Mouse (Mus musculus): ENCODE measurements around the gene Plek2. TPM values are rescaled to one million over a fixed set of nuclear protein-coding genes. Genes with fewer than 3 reads are reported as not detected.

Plek2 gene
- polyA plus RNA-seq, 1 experiment from 2014 or later = 24.9 TPM

GRCm38 (mm10) chr12:78904499-78904898 lies 2.3 kb downstream of the Plek2 start:
- H3K4me1 ChIP-seq (replicated peaks) = 0 out of 2 replicates have a peak, but pooled peaks cover 4% of the 10 kb centered on the region
- H3K27ac ChIP-seq = no peak overlapping the region
- no peaks in the 10 kb centered on the region for H3K9me3 ChIP-seq
- H3K36me3 ChIP-seq = no peaks in the 10 kb centered on the region
- H3K4me3 ChIP-seq (replicated peaks) = no peak overlapping the region
- WGBS = 81% methylated on average over 6 of the region's 7 CpGs
- H3K27me3 ChIP-seq (replicated peaks) = no peaks in the 10 kb centered on the region
- H3K4me2 ChIP-seq (replicated peaks) = no peak overlapping the region
- ATAC-seq = no peak
- H3K9ac ChIP-seq = no peak overlapping the region

- H3K9ac ChIP-seq = no peak overlapping the region
- H3K9me3 ChIP-seq = no peaks in the 10 kb centered on the region
- 0 out of 2 replicates have a peak, but pooled peaks cover 4% of the 10 kb centered on the region for H3K4me1 ChIP-seq (replicated peaks)
- no peaks in the 10 kb centered on the region for H3K27me3 ChIP-seq (replicated peaks)
- ATAC-seq = no peak
- no peak overlapping the region for H3K27ac ChIP-seq
- WGBS = 81% methylated on average over 4 of the region's 4 CpGs
- no peaks in the 10 kb centered on the region for H3K36me3 ChIP-seq
- no peak overlapping the region for H3K4me3 ChIP-seq (replicated peaks)
- no peak overlapping the region for H3K4me2 ChIP-seq (replicated peaks)
These were observed 3.5 kb downstream of the Plek2 start for GRCm38 (mm10) chr12:78903313-78903712.

- no peaks in the 10 kb centered on the region for H3K9me3 ChIP-seq
- H3K27me3 ChIP-seq (replicated peaks) = no peaks in the 10 kb centered on the region
- H3K4me1 ChIP-seq (replicated peaks) = no peaks in the 10 kb centered on the region
- no peak overlapping the region for H3K4me2 ChIP-seq (replicated peaks)
- H3K27ac ChIP-seq = no peak overlapping the region
- no peaks in the 10 kb centered on the region for H3K36me3 ChIP-seq
- WGBS = 90% methylated on average over 5 of the region's 5 CpGs
- ATAC-seq = no peak
- no peak overlapping the region for H3K4me3 ChIP-seq (replicated peaks)
- no peak overlapping the region for H3K9ac ChIP-seq
These were observed 5.3 kb downstream of the Plek2 start for GRCm38 (mm10) chr12:78901467-78901866.

DNA sequence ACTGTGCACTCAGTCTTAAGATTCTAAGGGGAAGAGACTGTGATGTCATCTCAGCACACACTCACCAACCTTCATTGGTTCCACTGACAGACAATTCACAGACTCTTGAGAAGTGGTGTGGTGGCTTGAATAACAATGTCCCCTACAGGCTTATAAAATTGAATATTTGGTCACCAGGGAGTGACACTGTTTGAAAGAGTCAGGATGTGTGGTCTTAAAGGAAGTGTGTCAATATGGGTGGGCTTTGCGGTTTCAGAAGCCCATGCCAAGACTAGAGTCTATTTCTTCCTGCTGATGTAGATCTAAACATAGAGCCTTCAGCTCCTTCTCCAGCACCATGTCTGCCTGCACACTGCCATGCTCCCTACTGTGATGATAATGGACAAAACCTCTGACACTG lies 8.9 kb downstream of the Plek2 start:
- 92% methylated on average over 1 of the region's 1 CpGs for WGBS
- no peak overlapping the region for H3K27ac ChIP-seq
- H3K4me3 ChIP-seq (replicated peaks) = no peak overlapping the region
- no peaks in the 10 kb centered on the region for H3K9me3 ChIP-seq
- H3K9ac ChIP-seq = no peak overlapping the region
- no peaks in the 10 kb centered on the region for H3K4me1 ChIP-seq (replicated peaks)
- no peak for ATAC-seq
- H3K36me3 ChIP-seq = no peaks in the 10 kb centered on the region
- no peak overlapping the region for H3K4me2 ChIP-seq (replicated peaks)
- no peaks in the 10 kb centered on the region for H3K27me3 ChIP-seq (replicated peaks)

DNA sequence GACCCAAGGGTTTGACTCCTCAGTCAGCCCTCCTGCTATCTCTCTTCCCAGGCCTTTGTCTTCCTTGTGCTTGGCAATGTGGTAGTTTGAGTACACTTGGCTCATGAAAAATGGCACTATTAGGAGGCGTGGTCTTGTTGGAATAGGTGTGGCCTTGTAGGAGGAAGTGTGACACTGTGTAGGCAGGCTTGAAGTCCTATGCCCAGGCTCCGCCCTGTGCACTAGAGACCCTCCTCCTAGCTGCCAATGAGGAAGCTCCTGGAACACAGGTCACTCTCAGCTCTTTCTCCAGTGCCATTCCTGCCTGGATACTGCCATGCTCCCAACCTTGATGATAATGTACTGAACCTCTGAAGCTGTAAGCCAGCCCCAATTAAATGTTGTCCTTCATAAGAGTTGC lies 15.6 kb downstream of the Plek2 start:
- no peaks in the 10 kb centered on the region for H3K4me1 ChIP-seq (replicated peaks)
- no peaks in the 10 kb centered on the region for H3K27me3 ChIP-seq (replicated peaks)
- 86% methylated on average over 2 of the region's 2 CpGs for WGBS
- no peak overlapping the region for H3K4me3 ChIP-seq (replicated peaks)
- peaks cover 5% of the 10 kb centered on the region; the same call in 1 of the 2 replicates for H3K36me3 ChIP-seq
- no peak overlapping the region for H3K4me2 ChIP-seq (replicated peaks)
- H3K9me3 ChIP-seq = no peaks in the 10 kb centered on the region
- no peak overlapping the region for H3K27ac ChIP-seq
- H3K9ac ChIP-seq = no peak overlapping the region
- no peak for ATAC-seq

GRCm38 (mm10) chr12:78890062-78890461 lies 16.7 kb downstream of the Plek2 start:
- Histone ChIP-seq H3K4me2 (replicated peaks) (no peak overlapping the region), H3K36me3 (peaks cover 11% of the 10 kb centered on the region; the same call in 1 of the 2 replicates), H3K9me3 (no peaks in the 10 kb centered on the region), H3K4me1 (replicated peaks) (no peaks in the 10 kb centered on the region), H3K4me3 (replicated peaks) (no peak overlapping the region), H3K27ac (no peak overlapping the region), H3K9ac (no peak overlapping the region), H3K27me3 (replicated peaks) (no peaks in the 10 kb centered on the region)
- ATAC-seq = peak; percentile 60
- 53% methylated on average over 1 of the region's 1 CpGs for WGBS

DNA sequence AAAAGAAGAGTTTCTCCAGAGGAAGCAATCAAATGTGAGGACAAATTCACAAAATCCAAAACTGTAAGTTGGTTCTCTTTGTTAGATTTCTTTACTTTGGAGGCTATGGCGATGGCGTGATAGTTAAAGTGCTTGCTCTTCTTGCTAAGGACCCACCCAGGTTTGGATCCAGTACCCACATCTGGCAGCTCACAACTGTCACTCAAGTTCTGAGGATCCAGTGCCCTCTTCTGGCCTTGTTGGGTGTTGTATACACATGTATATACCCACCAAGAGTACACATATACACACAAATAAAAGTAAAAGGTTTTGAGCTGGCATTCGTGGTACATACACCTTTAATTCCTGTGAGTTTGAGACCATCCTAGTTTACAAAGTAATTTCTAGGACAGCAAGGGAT lies 32.2 kb downstream of the Plek2 start:
- no peak overlapping the region for H3K9ac ChIP-seq
- H3K36me3 ChIP-seq = peaks cover 16% of the 10 kb centered on the region; the same call in 1 of the 2 replicates
- ATAC-seq = no peak
- no peaks in the 10 kb centered on the region for H3K27me3 ChIP-seq (replicated peaks)
- no peaks in the 10 kb centered on the region for H3K4me1 ChIP-seq (replicated peaks)
- no peaks in the 10 kb centered on the region for H3K9me3 ChIP-seq
- 96% methylated on average over 3 of the region's 3 CpGs for WGBS
- H3K4me3 ChIP-seq (replicated peaks) = no peak overlapping the region
- no peak overlapping the region for H3K4me2 ChIP-seq (replicated peaks)
- no peak overlapping the region for H3K27ac ChIP-seq

- Histone ChIP-seq H3K9ac (no peak overlapping the region), H3K36me3 (peaks cover 11% of the 10 kb centered on the region), H3K4me3 (replicated peaks) (no peak overlapping the region), H3K27me3 (replicated peaks) (no peaks in the 10 kb centered on the region), H3K9me3 (no peaks in the 10 kb centered on the region), H3K4me2 (replicated peaks) (no peak overlapping the region), H3K27ac (no peak overlapping the region), H3K4me1 (replicated peaks) (peaks cover 2% of the 10 kb centered on the region; the same call in 1 of the 2 replicates)
- no peak for ATAC-seq
- 66% methylated on average over 1 of the region's 1 CpGs for WGBS
These were observed 38.6 kb downstream of the Plek2 start for GRCm38 (mm10) chr12:78868115-78868514.

DNA sequence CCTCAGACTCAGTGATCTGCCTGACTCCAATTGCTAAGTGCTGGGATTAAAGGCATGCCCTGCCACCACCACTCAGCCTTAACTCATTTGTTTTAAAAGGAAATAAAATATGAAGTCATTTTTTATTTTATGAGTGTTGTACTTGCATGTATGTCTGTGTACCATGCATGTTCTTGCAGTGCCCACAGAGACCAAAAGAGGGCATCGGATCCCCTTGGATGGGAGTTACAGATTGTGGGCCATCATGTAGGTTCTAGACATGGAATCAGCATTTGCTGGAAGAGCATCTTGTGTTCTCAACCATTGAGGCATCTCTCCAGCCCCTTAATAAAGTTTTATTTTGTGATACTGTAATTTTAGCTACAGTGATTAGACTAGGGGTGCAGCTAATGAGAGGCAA lies 41.3 kb downstream of the Plek2 start:
- ATAC-seq = no peak
- Histone ChIP-seq H3K36me3 (peaks cover 4% of the 10 kb centered on the region), H3K27me3 (replicated peaks) (no peaks in the 10 kb centered on the region), H3K4me3 (replicated peaks) (no peak overlapping the region), H3K27ac (no peak overlapping the region), H3K4me1 (replicated peaks) (peaks cover 3% of the 10 kb centered on the region; the same call in 1 of the 2 replicates), H3K9me3 (no peaks in the 10 kb centered on the region), H3K4me2 (replicated peaks) (no peak overlapping the region), H3K9ac (no peak overlapping the region)
- WGBS = 98% methylated on average over 1 of the region's 1 CpGs

GRCm38 (mm10) chr12:78862254-78862730 lies 44.5 kb downstream of the Plek2 start:
- peak overlapping the region; percentile 82 for H3K9ac ChIP-seq
- H3K4me2 ChIP-seq (replicated peaks) = peak overlapping the region; percentile 51
- peaks cover 3% of the 10 kb centered on the region for H3K4me1 ChIP-seq (replicated peaks)
- H3K4me3 ChIP-seq (replicated peaks) = peak overlapping the region; percentile 80
- WGBS = under 1% methylated on average over 22 of the region's 22 CpGs
- 0 out of 2 replicates have a peak, but pooled peaks cover 1% of the 10 kb centered on the region for H3K36me3 ChIP-seq
- no peak; the same call in 1 of the 2 replicates for ATAC-seq
- no peaks in the 10 kb centered on the region for H3K27me3 ChIP-seq (replicated peaks)
- H3K9me3 ChIP-seq = no peaks in the 10 kb centered on the region
- H3K27ac ChIP-seq = peak overlapping the region; percentile 81

DNA sequence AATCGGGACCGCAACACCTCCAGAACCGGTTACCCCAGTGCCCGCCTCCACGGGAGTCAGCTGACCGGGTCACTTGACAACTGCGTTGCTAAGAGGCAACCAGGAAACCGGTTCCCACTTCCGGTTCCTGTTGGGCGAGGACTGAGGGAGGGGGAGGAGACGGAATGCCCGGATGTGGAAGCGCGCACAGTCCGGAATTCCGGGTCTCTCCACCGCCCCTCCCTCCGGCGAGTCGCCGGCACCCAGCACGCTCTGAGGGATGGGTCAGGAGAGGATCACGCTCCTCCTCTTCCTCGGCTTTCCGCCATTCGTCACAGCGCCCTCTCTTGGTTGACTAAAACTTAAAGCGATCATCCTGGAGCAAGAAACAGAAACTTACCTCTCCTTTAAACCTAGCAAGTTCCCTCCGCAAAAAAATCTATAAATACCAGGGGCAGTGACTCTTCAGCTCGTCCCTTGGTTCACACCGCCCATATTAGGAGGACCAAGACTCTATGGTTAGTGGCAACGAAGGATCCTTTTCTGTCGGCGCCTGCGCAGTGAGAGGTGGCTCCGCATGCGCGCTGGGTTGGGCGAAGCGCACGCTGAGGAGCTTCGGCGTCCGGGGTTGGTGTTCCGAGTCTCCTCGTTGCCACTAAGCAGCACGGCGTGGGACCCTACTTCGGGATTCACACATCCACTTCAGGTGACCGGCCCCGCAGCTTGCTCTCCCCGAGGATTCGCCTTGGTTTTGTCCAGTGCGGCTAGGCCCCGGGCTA lies 45.1 kb downstream of the Plek2 start, which contains the start of the genes Atp6v1d and Eif2s1:
TSS of gene Atp6v1d (minus strand) at position 143 of the 758 bp plus-strand sequence.
TSS of gene Eif2s1 (plus strand) at position 324 of the 758 bp plus-strand sequence.
- Histone ChIP-seq H3K36me3 (no peaks in the 10 kb centered on the region), H3K4me2 (replicated peaks) (peak within 1 kb of the TSS; percentile 82), H3K27ac (peak within 1 kb of the TSS; percentile 81), H3K4me1 (replicated peaks) (peaks cover 3% of the 10 kb centered on the region), H3K4me3 (replicated peaks) (peak within 1 kb of the TSS; percentile 80), H3K27me3 (replicated peaks) (no peaks in the 10 kb centered on the region), H3K9ac (peak within 1 kb of the TSS; percentile 82), H3K9me3 (no peaks in the 10 kb centered on the region)
- WGBS = under 1% methylated on average over 55 of the region's 55 CpGs
- peak; percentile 100 for ATAC-seq

DNA sequence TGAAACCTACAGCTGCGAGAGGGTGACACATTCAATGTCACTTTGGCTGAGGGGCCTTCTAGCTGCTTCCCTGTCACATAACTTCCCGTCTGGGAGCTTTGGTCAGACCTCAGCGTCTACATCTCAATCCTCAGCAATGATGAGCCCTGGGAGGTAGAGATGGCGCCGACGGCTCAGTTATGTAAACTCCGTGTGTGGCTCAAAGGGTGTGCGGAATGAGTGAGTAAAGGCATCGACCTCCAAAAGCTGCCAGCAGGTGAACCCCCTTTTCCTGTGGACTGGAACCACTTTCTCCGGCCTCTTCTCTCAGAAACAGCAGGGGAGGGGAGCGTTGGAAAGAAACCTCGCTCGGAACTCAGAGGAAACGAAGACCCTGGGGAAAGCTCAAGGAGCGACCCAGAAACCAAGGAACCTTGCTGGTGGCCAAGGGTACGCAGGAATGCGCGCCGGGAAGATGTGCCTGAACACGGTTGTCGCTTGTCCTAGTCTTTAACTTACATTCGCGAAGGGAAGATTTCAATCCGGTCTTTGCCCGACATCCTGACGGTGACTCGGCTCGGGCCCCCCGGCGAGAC lies 45.8 kb downstream of the Plek2 start:
- Histone ChIP-seq H3K27me3 (replicated peaks) (no peaks in the 10 kb centered on the region), H3K36me3 (0 out of 2 replicates have a peak, but pooled peaks cover 2% of the 10 kb centered on the region), H3K27ac (peak overlapping the region; percentile 58; the same call in 1 of the 2 replicates), H3K4me1 (replicated peaks) (peaks cover 3% of the 10 kb centered on the region), H3K4me3 (replicated peaks) (peak overlapping the region; percentile 80), H3K4me2 (replicated peaks) (peak overlapping the region; percentile 82), H3K9me3 (no peaks in the 10 kb centered on the region), H3K9ac (peak overlapping the region; percentile 72)
- 1% methylated on average over 30 of the region's 30 CpGs for WGBS
- ATAC-seq = peak; percentile 16

All from intestine, embryonic 15.5 days (tissue).